Mouse (Mus musculus) cortical plate, adult 2 months (tissue): ENCODE measurements around the gene Dnajc12. TPM values are rescaled to one million over a fixed set of nuclear protein-coding genes. Genes with fewer than 3 reads are reported as not detected.

Experiments
- H3K27ac ChIP-seq: fragments of 200-500 bp; 2 replicates; pipeline ENCODE4 v1.5.1; 2012; ENCODE audit warnings: low read length, control low read depth, inconsistent platforms; ENCODE audit not compliant: insufficient read depth
- H3K4me1 ChIP-seq: fragments of 200-500 bp; 2 replicates; pipeline ENCODE4 v1.6.1; 2011; ENCODE audit warnings: low read length; ENCODE audit not compliant: control insufficient read depth, insufficient read depth
- H3K4me3 ChIP-seq: fragments of 200-500 bp; 2 replicates; pipeline ENCODE4 v1.5.1; 2011; ENCODE audit warnings: mild to moderate bottlenecking, low read length, control low read depth; ENCODE audit not compliant: insufficient read depth
- CTCF ChIP-seq: fragments of 200-500 bp; IDR thresholded peaks from 2 replicates; pipeline ENCODE4 v1.5.1; 2011; ENCODE audit warnings: mild to moderate bottlenecking, control low read depth, low read length; ENCODE audit not compliant: insufficient read depth; ENCODE audit errors: extremely low read depth
- POLR2A ChIP-seq: fragments of 200-500 bp; IDR thresholded peaks from 2 replicates; pipeline ENCODE4 v1.6.1; 2011; ENCODE audit warnings: mild to moderate bottlenecking, low read length, control low read depth; ENCODE audit not compliant: insufficient read depth; ENCODE audit errors: extremely low read depth
- polyA plus RNA-seq: library from polyadenylated mRNA; depleted of rRNA; stranded (reverse); fragments of >200 nt; gene quantifications from 2 replicates; pipeline ENCODE4 v1.2.3, GENCODE M21; 2012; rRNA removed

Gene Dnajc12
- 14.0 and 17.8 TPM in 2 replicates for polyA plus RNA-seq

DNA sequence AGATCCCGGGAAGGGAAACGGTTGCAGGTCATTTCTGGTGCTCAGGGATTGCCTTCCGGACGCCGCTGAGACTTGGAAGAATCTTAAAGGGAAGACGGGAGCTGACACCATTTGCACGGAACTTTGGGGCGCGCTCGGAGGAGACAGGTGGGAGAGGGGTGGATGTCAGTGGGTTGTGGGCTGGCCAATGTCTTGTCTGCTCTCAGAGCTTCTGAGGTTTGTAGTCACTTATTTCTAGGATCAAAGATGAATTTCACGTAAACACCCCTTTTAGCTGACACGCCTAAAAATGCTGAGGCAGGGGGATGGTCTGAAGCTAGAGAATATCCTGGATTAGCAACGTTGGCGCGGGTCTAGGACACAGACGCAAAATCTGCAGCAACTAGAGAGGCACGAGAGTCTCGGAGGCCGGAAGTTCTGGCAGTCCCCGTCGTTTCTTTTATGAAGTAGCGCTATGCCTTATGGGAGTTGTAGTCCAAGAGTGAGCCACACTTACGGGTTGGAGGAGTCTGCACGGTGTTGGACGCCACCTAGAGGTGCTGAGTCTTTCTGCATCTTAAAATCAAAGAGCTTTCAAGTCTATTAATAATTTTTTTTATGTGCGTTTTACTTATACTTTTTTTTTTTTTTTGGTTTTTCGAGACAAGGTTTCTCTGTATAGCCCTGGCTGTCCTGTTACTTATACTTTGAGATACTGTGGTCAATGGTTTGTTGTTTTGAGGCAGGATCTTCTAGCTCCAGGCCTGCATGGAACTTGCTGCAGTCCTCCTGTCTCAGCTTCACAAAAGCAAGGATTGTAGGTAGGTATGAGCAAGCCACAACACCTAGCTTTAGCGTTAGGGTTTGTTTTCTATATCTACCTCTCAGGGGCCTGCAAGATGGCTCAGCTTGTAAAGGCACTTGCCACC, at the start of gene Dnajc12:
Dnajc12 (plus strand) TSS at position 72 of the 908 bp plus-strand sequence.
- Histone ChIP-seq H3K27ac (no peak within 1 kb of the TSS), H3K4me3 (peak within 1 kb of the TSS; percentile 52), H3K4me1 (no peaks in the 10 kb centered on the region)
- TF ChIP-seq POLR2A, result peak; percentile 99
- TF ChIP-seq CTCF, result peak; percentile 89

DNA sequence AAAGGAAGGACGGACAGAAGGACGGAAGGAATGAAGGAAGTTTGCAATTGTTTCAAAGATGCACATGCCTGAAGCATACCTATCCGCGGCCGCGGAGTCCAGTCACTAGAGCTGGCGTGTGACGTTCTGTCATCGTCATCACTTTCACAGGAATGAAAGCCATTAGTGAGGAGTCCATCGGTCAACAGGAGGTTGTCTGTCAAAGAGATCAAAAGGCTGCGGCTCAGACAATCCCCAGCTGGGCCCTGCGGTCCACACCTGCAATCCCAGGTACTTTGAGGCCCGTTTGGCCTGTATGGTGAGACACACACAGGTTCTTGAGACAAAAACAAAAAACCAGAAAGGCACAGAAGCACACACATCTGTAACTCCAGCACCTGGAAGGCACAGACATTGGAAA, 45.3 kb upstream of the Dnajc12 start:
- H3K4me3 ChIP-seq, result peak overlapping the region; percentile 68; the same call in 1 of the 2 replicates
- peaks cover 5% of the 10 kb centered on the region; the same call in 1 of the 2 replicates for H3K4me1 ChIP-seq
- TF ChIP-seq POLR2A (no peak), CTCF (no peak)
- no peak overlapping the region for H3K27ac ChIP-seq

DNA sequence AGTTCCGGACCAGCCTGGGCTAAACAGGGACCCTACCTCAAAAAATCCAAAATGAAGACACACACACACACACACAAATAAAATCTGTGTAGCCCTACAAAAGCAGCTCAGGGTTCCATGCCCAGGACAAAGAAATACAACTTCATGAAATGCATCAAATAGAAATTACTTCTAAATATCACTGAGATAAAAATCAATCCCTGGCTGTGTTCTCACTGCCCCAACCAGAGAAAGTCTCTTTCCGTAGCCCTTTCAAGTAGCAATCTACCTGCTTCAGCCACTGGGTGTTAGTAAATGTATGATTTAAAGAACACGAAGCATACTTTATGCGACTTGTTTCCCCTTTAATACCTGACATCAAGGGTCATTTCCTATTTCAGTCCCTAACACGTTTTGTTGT, 44.9 kb upstream of the Dnajc12 start:
- peak overlapping the region; percentile 68; the same call in 1 of the 2 replicates for H3K4me3 ChIP-seq
- TF ChIP-seq CTCF (no peak), POLR2A (no peak)

DNA sequence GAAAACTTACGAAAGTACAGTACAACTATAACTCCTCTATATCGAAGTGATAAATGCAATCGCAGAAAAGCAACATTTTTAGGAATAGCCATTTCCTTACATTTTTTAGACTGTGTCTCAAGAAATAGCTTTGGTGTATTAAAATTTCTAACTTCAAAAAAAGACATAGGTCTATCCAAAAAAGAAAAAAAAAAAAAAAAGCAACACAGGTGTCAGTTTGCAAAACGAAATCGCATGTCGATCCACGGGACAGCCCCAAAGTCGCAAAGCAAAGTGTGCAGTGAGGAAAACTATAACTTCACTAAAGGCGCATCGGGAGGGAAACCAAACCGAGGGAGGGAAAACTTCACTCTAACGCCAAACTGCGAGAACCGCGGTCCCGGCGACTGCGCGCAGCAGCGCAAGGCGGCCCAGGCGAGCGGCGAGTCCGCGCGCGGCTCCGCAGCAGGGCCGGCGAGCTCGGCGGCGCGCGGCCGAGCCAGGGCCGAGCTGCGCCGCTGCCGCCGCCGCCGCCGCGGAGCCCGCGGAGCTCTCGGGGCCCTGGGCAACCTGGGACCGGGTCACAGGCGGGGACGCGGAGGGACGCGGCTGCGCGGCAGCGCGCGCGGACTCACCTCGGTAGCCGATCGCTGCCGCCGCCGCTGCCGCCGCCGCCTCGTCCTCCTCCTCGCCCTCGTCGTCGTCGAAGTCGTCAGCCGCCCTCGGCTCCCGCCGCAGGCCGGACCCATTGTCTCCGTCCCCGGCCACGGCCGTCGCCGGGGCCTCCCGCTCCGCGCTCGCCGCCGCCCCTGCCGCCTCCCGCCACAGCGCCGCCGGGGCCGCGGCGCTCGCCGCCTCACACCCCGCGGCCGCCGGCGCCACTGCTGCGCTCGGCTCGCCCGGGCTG, 44.0 kb upstream of the Dnajc12 start:
- peaks cover 5% of the 10 kb centered on the region; the same call in 1 of the 2 replicates for H3K4me1 ChIP-seq
- peak overlapping the region; percentile 97 for H3K27ac ChIP-seq
- H3K4me3 ChIP-seq, result peak overlapping the region; percentile 68
- TF ChIP-seq CTCF (no peak), POLR2A (no peak)

More for the DNA sequence above, 44.9 kb upstream of the Dnajc12 start:
- H3K4me1 ChIP-seq, result peaks cover 5% of the 10 kb centered on the region; the same call in 1 of the 2 replicates
- no peak overlapping the region for H3K27ac ChIP-seq

DNA sequence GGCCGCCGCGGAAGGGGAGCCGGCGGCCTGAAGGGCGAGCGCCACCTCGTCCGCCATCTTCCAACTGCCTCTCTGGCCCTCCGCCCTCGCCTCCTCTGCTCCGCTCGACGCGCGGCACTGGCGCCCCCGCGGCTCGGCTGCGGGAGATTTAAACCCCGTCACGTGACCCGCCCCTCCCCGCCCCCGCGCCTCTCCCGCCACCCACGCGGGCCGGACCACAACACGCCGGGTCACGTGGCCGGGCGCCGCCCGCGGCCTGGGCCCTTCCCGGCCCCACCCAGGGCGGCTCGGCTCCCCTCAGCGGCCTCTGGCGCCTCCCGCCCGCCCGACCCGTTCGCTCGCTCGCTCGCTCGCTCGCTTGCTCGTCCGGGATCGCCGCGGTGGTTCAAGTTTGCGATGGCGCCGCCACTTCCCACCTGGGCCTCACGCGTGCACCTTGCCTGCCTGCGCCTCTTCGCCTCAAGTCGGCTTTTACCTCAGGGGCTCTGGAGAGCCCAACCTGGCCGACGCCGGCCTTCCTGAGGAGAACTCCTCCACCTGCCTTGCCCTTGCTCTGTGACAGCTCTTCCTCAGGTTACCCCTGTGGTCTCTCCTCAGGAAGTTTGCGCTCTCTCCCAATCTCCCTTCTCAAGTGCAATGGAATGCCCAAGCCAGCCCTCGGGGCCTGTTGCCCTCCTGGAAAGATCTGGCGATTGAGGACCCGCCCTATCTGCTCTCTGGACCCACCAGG, 43.2 kb upstream of the Dnajc12 start:
- Histone ChIP-seq H3K4me3 (peak overlapping the region; percentile 68), H3K4me1 (peaks cover 5% of the 10 kb centered on the region; the same call in 1 of the 2 replicates), H3K27ac (peak overlapping the region; percentile 97)
- TF ChIP-seq CTCF, result no peak
- peak; percentile 83; the same call in 1 of the 2 replicates for TF ChIP-seq POLR2A

DNA sequence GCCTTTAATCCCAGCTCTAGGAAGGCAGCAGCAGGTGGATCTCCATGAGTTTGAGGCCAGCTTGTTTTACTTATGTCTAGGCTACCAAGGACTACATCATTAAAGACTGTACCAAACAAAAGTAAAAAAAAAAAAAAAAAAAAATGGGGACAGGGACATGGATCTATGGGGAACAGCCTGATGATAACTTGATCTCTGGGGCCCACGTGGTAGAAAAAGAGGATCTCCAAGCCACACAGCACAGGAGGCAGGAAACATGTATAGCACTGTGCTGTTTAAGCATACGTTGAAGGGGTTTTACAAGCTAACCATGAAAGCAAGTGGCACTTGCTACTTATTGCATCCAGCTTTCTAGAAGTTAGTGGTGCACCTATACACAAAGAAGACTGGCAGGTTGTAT, 40.9 kb upstream of the Dnajc12 start:
- Histone ChIP-seq H3K4me1 (peaks cover 5% of the 10 kb centered on the region; the same call in 1 of the 2 replicates), H3K27ac (no peak overlapping the region), H3K4me3 (no peak overlapping the region)
- TF ChIP-seq POLR2A, result no peak
- no peak for TF ChIP-seq CTCF

DNA sequence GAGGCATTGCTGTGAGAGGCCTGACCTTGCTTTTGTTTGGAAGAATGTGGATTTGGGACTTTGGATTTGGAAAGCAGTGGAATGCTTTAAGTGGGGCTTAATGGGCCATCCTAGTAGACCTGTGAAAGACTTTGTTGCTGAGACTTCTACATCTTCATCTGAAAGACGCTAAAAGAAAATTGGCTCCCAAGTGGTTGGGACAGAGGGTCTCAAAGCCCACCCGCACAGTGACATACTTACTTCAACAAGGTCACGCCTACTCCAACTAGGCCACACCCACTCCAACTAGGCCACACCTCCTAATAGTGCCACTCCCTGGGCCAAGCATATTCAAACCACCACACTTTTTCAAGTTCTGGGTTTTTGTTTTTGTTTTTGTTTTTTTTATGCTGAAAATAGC, 37.5 kb upstream of the Dnajc12 start:
- Histone ChIP-seq H3K4me3 (no peak overlapping the region), H3K27ac (no peak overlapping the region), H3K4me1 (no peaks in the 10 kb centered on the region)
- TF ChIP-seq CTCF (no peak), POLR2A (no peak)

DNA sequence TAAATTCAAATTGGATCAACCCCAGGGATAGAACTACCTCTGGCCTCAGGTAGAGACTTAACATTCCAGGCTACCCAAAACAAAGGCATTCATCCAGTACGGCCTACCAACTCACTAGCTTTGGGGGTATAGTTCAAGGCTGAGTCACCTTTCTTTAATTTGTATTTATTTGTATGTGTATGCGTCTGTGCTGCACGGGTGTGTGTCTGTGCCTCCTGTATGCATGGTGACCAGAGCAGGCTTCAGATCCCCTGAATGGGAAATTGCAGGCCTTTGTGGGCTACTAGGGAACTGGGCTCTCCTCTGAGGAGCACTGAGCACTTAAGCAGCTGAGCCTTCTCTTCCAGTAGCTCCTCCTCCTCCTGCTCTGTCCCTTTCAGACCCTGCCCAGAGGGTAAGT, 34.0 kb upstream of the Dnajc12 start:
- Histone ChIP-seq H3K27ac (no peak overlapping the region), H3K4me1 (0 out of 2 replicates have a peak, but pooled peaks cover 1% of the 10 kb centered on the region), H3K4me3 (no peak overlapping the region)
- TF ChIP-seq POLR2A, result no peak
- TF ChIP-seq CTCF, result no peak
